Mouse (Mus musculus) ES-CJ7 (cell line): ENCODE measurements around the gene Smim20.

Source experiments
- DNase-seq: peaks from one replicate; pipeline ENCODE4 v3.0.0; 2011; ENCODE audit warnings: low read depth, low spot score

Smim20 gene

GRCm38 (mm10) chr5:53304936-53305335 is 38.1 kb downstream of the Smim20 start:
- no peak for DNase-seq

GRCm38 (mm10) chr5:53306864-53307263 is 40.0 kb downstream of the Smim20 start:
- no peak for DNase-seq

- no peak for DNase-seq
Measured at GRCm38 (mm10) chr5:53307437-53307836, 40.6 kb downstream of the Smim20 start.

GRCm38 (mm10) chr5:53314404-53315167 is 47.7 kb downstream of the Smim20 start:
- DNase-seq = no peak

- peak; percentile 38 for DNase-seq
Measured at GRCm38 (mm10) chr5:53315829-53316228, 48.9 kb downstream of the Smim20 start.

- DNase-seq = no peak
Measured at GRCm38 (mm10) chr5:53317396-53317795, 50.5 kb downstream of the Smim20 start.

GRCm38 (mm10) chr5:53317885-53318466 is 51.1 kb downstream of the Smim20 start:
- no peak for DNase-seq

GRCm38 (mm10) chr5:53320331-53320730 is 53.4 kb downstream of the Smim20 start:
- no peak for DNase-seq

GRCm38 (mm10) chr5:53321901-53322300 is 55.0 kb downstream of the Smim20 start:
- DNase-seq = no peak

- peak; percentile 23 for DNase-seq
Measured at GRCm38 (mm10) chr5:53322471-53322870, 55.6 kb downstream of the Smim20 start.

- peak; percentile 23 for DNase-seq
Measured at GRCm38 (mm10) chr5:53323121-53323520, 56.2 kb downstream of the Smim20 start.

GRCm38 (mm10) chr5:53324256-53324655 is 57.4 kb downstream of the Smim20 start:
- no peak for DNase-seq

GRCm38 (mm10) chr5:53324791-53325190 is 57.9 kb downstream of the Smim20 start:
- DNase-seq = no peak

- peak; percentile 73 for DNase-seq
Measured at GRCm38 (mm10) chr5:53326023-53326422, 59.1 kb downstream of the Smim20 start.

- DNase-seq = no peak
Measured at GRCm38 (mm10) chr5:53326491-53326890, 59.6 kb downstream of the Smim20 start.
